Mouse (Mus musculus) testis, postnatal 10 days (tissue): ENCODE results near the gene Gdpgp1.

Source experiments
- DNase-seq: peaks from one replicate; pipeline ENCODE4 v3.0.0; 2021; ENCODE audit warnings: low spot score

The Gdpgp1 gene

DNA sequence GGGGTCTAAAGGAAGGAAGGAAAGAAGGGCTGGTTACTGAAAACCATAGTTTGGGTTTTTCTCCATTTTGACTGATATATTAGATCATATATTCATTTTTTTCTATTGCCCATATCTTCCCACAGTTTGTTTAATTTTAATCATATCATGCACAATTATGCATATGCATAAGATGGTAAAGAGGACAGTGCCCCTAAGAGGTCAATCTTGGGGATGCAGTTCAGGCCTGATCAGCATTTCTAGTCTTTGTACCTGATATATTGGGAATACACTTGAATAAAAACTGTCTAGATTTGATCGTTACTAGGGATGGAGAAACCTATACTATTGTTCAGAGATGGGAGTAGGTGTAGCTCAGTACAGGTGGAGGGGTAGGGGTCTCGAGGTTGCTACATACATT lies 48.3 kb downstream of the Gdpgp1 start:
- DNase-seq: no peak

- no peak for DNase-seq
Observed at GRCm38 (mm10) chr7:80281646-80282045, 49.0 kb downstream of the Gdpgp1 start.

DNA sequence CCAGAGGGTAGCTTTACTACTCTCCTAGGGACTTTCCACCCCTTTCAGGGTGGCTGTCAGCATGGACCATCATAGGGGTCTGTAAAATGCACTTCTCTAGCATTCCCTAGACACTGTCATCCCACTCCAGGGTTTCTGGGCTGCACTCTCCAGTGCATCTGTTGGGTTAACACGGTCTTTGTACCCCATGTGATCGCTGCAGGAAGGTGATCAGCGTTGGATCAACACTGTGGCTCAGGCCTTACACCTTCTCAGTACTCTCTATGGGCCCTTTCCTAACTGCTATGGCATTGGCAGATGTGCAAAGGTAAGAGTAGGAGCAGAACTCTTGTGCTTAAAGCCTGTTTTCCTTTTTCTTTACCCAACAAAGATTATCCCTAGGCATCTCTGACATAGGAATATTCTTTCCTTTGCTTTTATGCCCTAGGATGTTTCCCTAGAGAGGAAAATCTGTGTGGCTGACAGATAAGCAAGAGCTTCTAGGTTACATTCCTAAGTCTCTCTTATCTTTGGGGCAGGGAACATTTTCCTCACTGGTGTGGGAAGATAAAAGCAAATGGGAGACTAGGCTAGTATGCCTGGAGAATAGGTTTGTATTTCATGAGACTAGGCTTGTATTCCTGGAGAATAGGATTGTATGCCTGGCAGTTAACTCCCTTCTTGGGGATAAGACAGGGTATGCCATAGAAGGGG lies 50.7 kb downstream of the Gdpgp1 start:
- DNase-seq: no peak

- no peak for DNase-seq
Observed at GRCm38 (mm10) chr7:80284391-80284790, 51.7 kb downstream of the Gdpgp1 start.

DNA sequence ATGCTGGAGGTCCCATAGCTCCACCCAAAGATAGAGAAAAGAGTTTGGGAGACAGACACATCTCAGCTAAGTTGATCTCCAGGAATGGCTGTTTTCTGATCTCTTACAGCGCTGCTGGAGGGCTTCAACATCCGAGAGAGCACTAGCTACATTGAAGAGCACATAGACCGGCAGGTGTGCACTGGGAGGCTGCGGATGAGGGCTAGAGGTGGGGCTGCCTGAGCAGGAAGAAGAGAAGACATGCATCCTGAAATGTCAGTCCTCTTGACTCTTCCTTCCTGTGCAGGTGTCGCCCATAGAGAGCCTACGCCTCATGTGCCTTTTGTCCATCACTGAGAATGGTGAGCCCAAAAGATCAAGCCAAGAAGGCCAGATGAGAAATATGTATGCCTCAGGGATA lies 53.1 kb downstream of the Gdpgp1 start:
- no peak for DNase-seq

DNA sequence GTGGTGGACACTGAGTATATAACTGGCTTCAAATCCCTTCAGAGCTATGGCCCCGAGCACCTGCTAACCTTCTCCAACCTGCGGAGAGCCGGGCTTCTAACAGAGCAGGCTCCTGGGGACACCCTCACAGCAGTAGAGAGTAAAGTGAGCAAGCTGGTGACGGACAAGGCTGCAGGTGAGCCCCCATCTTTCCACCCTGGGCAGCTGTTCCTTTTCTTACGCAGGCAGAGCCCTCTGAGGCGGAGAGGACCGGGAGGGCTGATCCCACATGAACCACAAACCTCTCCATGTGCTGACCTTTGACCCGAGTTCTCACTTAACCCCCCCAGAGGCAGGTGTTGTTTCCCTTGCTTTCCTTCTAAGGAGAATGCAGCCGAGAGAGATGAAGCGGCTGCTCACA lies 55.1 kb downstream of the Gdpgp1 start:
- DNase-seq: no peak
